Mouse (Mus musculus): ENCODE measurements around the gene Hoxb5. TPM values are rescaled to one million over a fixed set of nuclear protein-coding genes. Genes with fewer than 3 reads are reported as not detected.

The Hoxb5 gene
- polyA plus RNA-seq, 1 experiment from 2014 or later: 0.97 TPM

- no peak for ATAC-seq (ENCODE audit: low FRiP score, low read depth)
- no peaks in the 10 kb centered on the region for H3K36me3 ChIP-seq
- H3K9ac ChIP-seq: no peak overlapping the region
- H3K4me2 ChIP-seq (replicated peaks): no peak overlapping the region
- H3K4me3 ChIP-seq: no peak overlapping the region
- 7% methylated on average over 40 of the region's 40 CpGs for WGBS
- H3K27ac ChIP-seq: no peak overlapping the region
- H3K9me3 ChIP-seq: no peaks in the 10 kb centered on the region
- peaks cover 17% of the 10 kb centered on the region for H3K4me1 ChIP-seq
- H3K27me3 ChIP-seq: peaks cover 96% of the 10 kb centered on the region
Measured at GRCm38 (mm10) chr11:96344061-96344877, 41.1 kb downstream of the Hoxb5 start.

GRCm38 (mm10) chr11:96344878-96345159 is 41.7 kb downstream of the Hoxb5 start:
- WGBS: 7% methylated on average over 6 of the region's 6 CpGs
- Histone ChIP-seq H3K9ac (no peak overlapping the region), H3K9me3 (no peaks in the 10 kb centered on the region), H3K27ac (no peak overlapping the region), H3K4me2 (replicated peaks) (no peak overlapping the region), H3K4me3 (no peak overlapping the region), H3K4me1 (peaks cover 17% of the 10 kb centered on the region), H3K36me3 (no peaks in the 10 kb centered on the region), H3K27me3 (peaks cover 96% of the 10 kb centered on the region)
- ATAC-seq (ENCODE audit: low FRiP score, low read depth): no peak

GRCm38 (mm10) chr11:96345220-96345892 is 42.2 kb downstream of the Hoxb5 start:
- Histone ChIP-seq H3K27me3 (peaks cover 96% of the 10 kb centered on the region), H3K4me2 (replicated peaks) (peak overlapping the region; percentile 56), H3K4me3 (peak overlapping the region; percentile 28), H3K9me3 (no peaks in the 10 kb centered on the region), H3K27ac (no peak overlapping the region), H3K9ac (0 out of 2 replicates have a peak overlapping the region, but pooled peaks have one; percentile 35), H3K36me3 (no peaks in the 10 kb centered on the region), H3K4me1 (peaks cover 17% of the 10 kb centered on the region)
- ATAC-seq (ENCODE audit: low FRiP score, low read depth): no peak
- 3% methylated on average over 39 of the region's 56 CpGs for WGBS

GRCm38 (mm10) chr11:96345893-96346806 is 43.0 kb downstream of the Hoxb5 start:
- Histone ChIP-seq H3K27me3 (peaks cover 96% of the 10 kb centered on the region), H3K9me3 (no peaks in the 10 kb centered on the region), H3K9ac (0 out of 2 replicates have a peak overlapping the region, but pooled peaks have one; percentile 35), H3K36me3 (no peaks in the 10 kb centered on the region), H3K4me3 (peak overlapping the region; percentile 28), H3K27ac (no peak overlapping the region), H3K4me2 (replicated peaks) (peak overlapping the region; percentile 56), H3K4me1 (peaks cover 12% of the 10 kb centered on the region)
- 6% methylated on average over 41 of the region's 45 CpGs for WGBS
- peak; percentile 15; the same call in 1 of the 2 replicates for ATAC-seq (ENCODE audit: low FRiP score, low read depth)

- peaks cover 12% of the 10 kb centered on the region for H3K4me1 ChIP-seq
- H3K9ac ChIP-seq: no peak overlapping the region
- no peak overlapping the region for H3K27ac ChIP-seq
- H3K9me3 ChIP-seq: no peaks in the 10 kb centered on the region
- no peak for ATAC-seq (ENCODE audit: low FRiP score, low read depth)
- WGBS: 45% methylated on average over 5 of the region's 5 CpGs
- no peaks in the 10 kb centered on the region for H3K36me3 ChIP-seq
- H3K4me3 ChIP-seq: no peak overlapping the region
- H3K4me2 ChIP-seq (replicated peaks): no peak overlapping the region
- peaks cover 97% of the 10 kb centered on the region for H3K27me3 ChIP-seq
Measured at GRCm38 (mm10) chr11:96346916-96347520, 43.9 kb downstream of the Hoxb5 start.

- peaks cover 97% of the 10 kb centered on the region for H3K27me3 ChIP-seq
- ATAC-seq (ENCODE audit: low FRiP score, low read depth): no peak
- no peak overlapping the region for H3K27ac ChIP-seq
- H3K4me2 ChIP-seq (replicated peaks): no peak overlapping the region
- 21% methylated on average over 4 of the region's 4 CpGs for WGBS
- no peak overlapping the region for H3K4me3 ChIP-seq
- H3K9ac ChIP-seq: no peak overlapping the region
- H3K36me3 ChIP-seq: no peaks in the 10 kb centered on the region
- no peaks in the 10 kb centered on the region for H3K9me3 ChIP-seq
- H3K4me1 ChIP-seq: peaks cover 14% of the 10 kb centered on the region
Measured at GRCm38 (mm10) chr11:96347717-96348116, 44.6 kb downstream of the Hoxb5 start.

GRCm38 (mm10) chr11:96348141-96348928 is 45.2 kb downstream of the Hoxb5 start:
- ATAC-seq (ENCODE audit: low FRiP score, low read depth): no peak
- no peak overlapping the region for H3K4me3 ChIP-seq
- H3K36me3 ChIP-seq: no peaks in the 10 kb centered on the region
- no peak overlapping the region for H3K9ac ChIP-seq
- WGBS: 9% methylated on average over 21 of the region's 21 CpGs
- no peak overlapping the region for H3K4me2 ChIP-seq (replicated peaks)
- H3K27me3 ChIP-seq: peaks cover 97% of the 10 kb centered on the region
- no peak overlapping the region for H3K27ac ChIP-seq
- H3K4me1 ChIP-seq: peaks cover 20% of the 10 kb centered on the region
- H3K9me3 ChIP-seq: no peaks in the 10 kb centered on the region

GRCm38 (mm10) chr11:96348988-96349387 is 45.9 kb downstream of the Hoxb5 start:
- Histone ChIP-seq H3K36me3 (no peaks in the 10 kb centered on the region), H3K27ac (no peak overlapping the region), H3K4me1 (peaks cover 20% of the 10 kb centered on the region), H3K27me3 (peaks cover 92% of the 10 kb centered on the region), H3K4me3 (no peak overlapping the region), H3K9ac (no peak overlapping the region), H3K9me3 (no peaks in the 10 kb centered on the region), H3K4me2 (replicated peaks) (no peak overlapping the region)
- no peak for ATAC-seq (ENCODE audit: low FRiP score, low read depth)
- WGBS: 14% methylated on average over 3 of the region's 3 CpGs

- Histone ChIP-seq H3K4me2 (replicated peaks) (no peak overlapping the region), H3K9me3 (no peaks in the 10 kb centered on the region), H3K4me1 (peaks cover 21% of the 10 kb centered on the region), H3K36me3 (no peaks in the 10 kb centered on the region), H3K9ac (no peak overlapping the region), H3K4me3 (no peak overlapping the region), H3K27me3 (peaks cover 92% of the 10 kb centered on the region), H3K27ac (no peak overlapping the region)
- WGBS: 16% methylated on average over 14 of the region's 14 CpGs
- ATAC-seq (ENCODE audit: low FRiP score, low read depth): no peak
Measured at GRCm38 (mm10) chr11:96349491-96350340, 46.6 kb downstream of the Hoxb5 start.

GRCm38 (mm10) chr11:96350341-96350624 is 47.1 kb downstream of the Hoxb5 start, which contains the start of gene Hoxb2:
Gene Hoxb2 (plus strand): TSS chr11:96350525.
- Histone ChIP-seq H3K4me3 (no peak within 1 kb of the TSS), H3K27me3 (peaks cover 92% of the 10 kb centered on the region), H3K4me2 (replicated peaks) (peak within 1 kb of the TSS; percentile 59; the same call in 1 of the 2 replicates), H3K4me1 (peaks cover 22% of the 10 kb centered on the region), H3K27ac (no peak within 1 kb of the TSS), H3K9me3 (no peaks in the 10 kb centered on the region), H3K36me3 (no peaks in the 10 kb centered on the region), H3K9ac (no peak within 1 kb of the TSS)
- ATAC-seq (ENCODE audit: low FRiP score, low read depth): no peak
- 11% methylated on average over 2 of the region's 2 CpGs for WGBS
